Mouse (Mus musculus) heart, postnatal 0 days (tissue): ENCODE data around the gene Dclk1. TPM values are rescaled to one million over a fixed set of nuclear protein-coding genes. Genes with fewer than 3 reads are reported as not detected.

Experiments
- ATAC-seq: fragments of 200-750 bp; cut with Nextera tagmentation; 2 replicates; pipeline ENCODE4 v1.8.0; 2017; ENCODE audit warnings: low read depth, moderate number of reproducible peaks, moderate library complexity; ENCODE audit not compliant: insufficient read depth
- DNase-seq: peaks from one replicate; pipeline ENCODE4 v3.0.0-alpha.2; 2016; ENCODE audit warnings: low spot score
- H3K27ac ChIP-seq: fragments of 300-500 bp; sonication (generic); 2 replicates; pipeline ENCODE4 v1.5.1; 2014; ENCODE audit warnings: low read depth, mild to moderate bottlenecking
- H3K27me3 ChIP-seq: fragments of 300-500 bp; sonication (generic); 2 replicates; pipeline ENCODE4 v1.6.1; 2014; ENCODE audit warnings: low read length, mixed read lengths; ENCODE audit not compliant: control insufficient read depth, insufficient read depth
- H3K36me3 ChIP-seq: fragments of 300-500 bp; sonication (generic); replicated peaks from 2 replicates; pipeline ENCODE4 v1.6.1; 2014; ENCODE audit warnings: low read length, mixed read lengths; ENCODE audit not compliant: control insufficient read depth, insufficient read depth
- H3K4me1 ChIP-seq: fragments of 300-500 bp; sonication (generic); 2 replicates; pipeline ENCODE4 v1.6.1; 2014; ENCODE audit warnings: antibody characterized with exemption; ENCODE audit not compliant: control insufficient read depth, insufficient read depth
- H3K4me2 ChIP-seq: fragments of 300-500 bp; sonication (generic); 2 replicates; pipeline ENCODE4 v1.6.1; 2014; ENCODE audit warnings: low read depth, mild to moderate bottlenecking, low read length, moderate library complexity
- H3K4me3 ChIP-seq: fragments of 300-500 bp; sonication (generic); 2 replicates; pipeline ENCODE4 v1.5.1; 2014; ENCODE audit warnings: low read depth, low read length
- H3K9ac ChIP-seq: fragments of 300-500 bp; sonication (generic); replicated peaks from 2 replicates; pipeline ENCODE4 v1.6.1; 2014; ENCODE audit warnings: low read depth, low read length, mixed read lengths
- H3K9me3 ChIP-seq: fragments of 300-500 bp; sonication (generic); replicated peaks from 2 replicates; pipeline ENCODE4 v1.6.1; 2016; ENCODE audit warnings: low read length; ENCODE audit not compliant: control insufficient read depth
- CTCF ChIP-seq: IDR thresholded peaks from 2 replicates; pipeline ENCODE4 v1.5.1; 2016; ENCODE audit warnings: antibody characterized with exemption, control low read depth, low read depth
- EP300 ChIP-seq: IDR thresholded peaks from 2 replicates; pipeline ENCODE4 v1.6.1; 2016; ENCODE audit warnings: antibody characterized with exemption, low read depth
- WGBS: fragments of 180-500 bp; shearing (Covaris S2); extraction: QIAGEN DNeasy Blood & Tissue Kit; methylation state at CpG from one replicate; pipeline ENCODE4 v1.1.7; 2014; 5-methylcytosine and 5-hydroxymethylcytosine counted together
- polyA plus RNA-seq: library from polyadenylated mRNA; unstranded; fragments of >200 nt; fragmentation: Nextera tagmentation; extraction: Ambion mirVana; gene quantifications from 2 replicates; pipeline ENCODE4 v1.2.1, GENCODE M21; 2015
- total RNA-seq: library from RNA; depleted of rRNA; stranded (reverse); fragments of >200 nt; gene quantifications from 2 replicates; pipeline ENCODE4 v1.2.3, GENCODE M21; 2014; ENCODE audit warnings: low replicate concordance

Gene Dclk1
- total and polyA plus RNA-seq, 2 experiments from 2014 or later: 4.9 to 18.7 TPM

GRCm38 (mm10) chr3:55336895-55337294 lies 94.7 kb downstream of the Dclk1 start:
- H3K9ac ChIP-seq: no peak overlapping the region
- H3K4me2 ChIP-seq: no peak overlapping the region
- 77% methylated on average over 11 of the region's 11 CpGs for whole genome bisulfite sequencing
- DNase-seq (no peak), ATAC-seq (no peak)
- H3K4me3 ChIP-seq: no peak overlapping the region
- H3K27ac ChIP-seq: no peak overlapping the region
- no peak for TF ChIP-seq CTCF
- TF ChIP-seq EP300: no peak
- H3K36me3 ChIP-seq: no peaks in the 10 kb centered on the region
- H3K27me3 ChIP-seq: no peaks in the 10 kb centered on the region
- H3K9me3 ChIP-seq: no peaks in the 10 kb centered on the region
- H3K4me1 ChIP-seq: no peaks in the 10 kb centered on the region

- no peaks in the 10 kb centered on the region for H3K4me1 ChIP-seq
- ATAC-seq: no peak
- TF ChIP-seq CTCF (no peak), EP300 (no peak)
- DNase-seq: no peak
- H3K9me3 ChIP-seq: no peaks in the 10 kb centered on the region
- no peaks in the 10 kb centered on the region for H3K36me3 ChIP-seq
- no peak overlapping the region for H3K27ac ChIP-seq
- no peaks in the 10 kb centered on the region for H3K27me3 ChIP-seq
- H3K4me2 ChIP-seq: no peak overlapping the region
- no peak overlapping the region for H3K9ac ChIP-seq
- 62% methylated on average over 7 of the region's 7 CpGs for WGBS
- no peak overlapping the region for H3K4me3 ChIP-seq
Observed at GRCm38 (mm10) chr3:55337671-55338070, 95.5 kb downstream of the Dclk1 start.

- DNase-seq (no peak), ATAC-seq (no peak)
- no peak overlapping the region for H3K4me3 ChIP-seq
- H3K9ac ChIP-seq: no peak overlapping the region
- H3K36me3 ChIP-seq: no peaks in the 10 kb centered on the region
- no peaks in the 10 kb centered on the region for H3K9me3 ChIP-seq
- WGBS: 67% methylated on average over 4 of the region's 4 CpGs
- no peaks in the 10 kb centered on the region for H3K4me1 ChIP-seq
- no peak overlapping the region for H3K27ac ChIP-seq
- H3K4me2 ChIP-seq: no peak overlapping the region
- TF ChIP-seq CTCF: no peak
- TF ChIP-seq EP300: no peak
- no peaks in the 10 kb centered on the region for H3K27me3 ChIP-seq
Observed at GRCm38 (mm10) chr3:55342445-55342844, 100.3 kb downstream of the Dclk1 start.

GRCm38 (mm10) chr3:55347371-55348025 lies 105.3 kb downstream of the Dclk1 start:
- Histone ChIP-seq H3K4me3 (no peak overlapping the region), H3K27me3 (no peaks in the 10 kb centered on the region), H3K9ac (no peak overlapping the region), H3K9me3 (no peaks in the 10 kb centered on the region), H3K4me2 (no peak overlapping the region), H3K4me1 (no peaks in the 10 kb centered on the region), H3K27ac (no peak overlapping the region), H3K36me3 (no peaks in the 10 kb centered on the region)
- ATAC-seq (no peak), DNase-seq (no peak)
- 40% methylated on average over 16 of the region's 16 CpGs for whole genome bisulfite sequencing
- TF ChIP-seq CTCF (no peak), EP300 (no peak)

- Histone ChIP-seq H3K4me2 (no peak overlapping the region), H3K9ac (no peak overlapping the region), H3K9me3 (no peaks in the 10 kb centered on the region), H3K4me3 (no peak overlapping the region), H3K4me1 (no peaks in the 10 kb centered on the region), H3K27me3 (no peaks in the 10 kb centered on the region), H3K36me3 (no peaks in the 10 kb centered on the region), H3K27ac (no peak overlapping the region)
- WGBS: 83% methylated on average over 5 of the region's 5 CpGs
- no peak for ATAC-seq
- TF ChIP-seq EP300 (no peak), CTCF (no peak)
- DNase-seq: no peak
Observed at GRCm38 (mm10) chr3:55348026-55348390, 105.8 kb downstream of the Dclk1 start.

GRCm38 (mm10) chr3:55350194-55350593 lies 108.0 kb downstream of the Dclk1 start:
- Histone ChIP-seq H3K36me3 (no peaks in the 10 kb centered on the region), H3K27me3 (no peaks in the 10 kb centered on the region), H3K4me2 (no peak overlapping the region), H3K27ac (no peak overlapping the region), H3K9ac (no peak overlapping the region), H3K4me1 (no peaks in the 10 kb centered on the region), H3K4me3 (no peak overlapping the region), H3K9me3 (no peaks in the 10 kb centered on the region)
- DNase-seq: no peak
- TF ChIP-seq CTCF: no peak
- no peak for TF ChIP-seq EP300
- WGBS: 56% methylated on average over 2 of the region's 2 CpGs
- ATAC-seq: no peak
